Mouse (Mus musculus) adrenal gland, adult (tissue): Measurements from ENCODE around the gene Pitpnm2.
"Not testable (repeated sequence)": the region's sequence is repeated elsewhere in the genome, so short reads cannot be mapped to it uniquely, and the experiment has no call there.

ENCODE experiments used
- DNase-seq, 2 experiments: peaks; one replicate each; pipeline ENCODE4 v3.0.0; 2022 to 2023; ENCODE audit warnings: low spot score in 1 of 2; ENCODE audit not compliant: inconsistent age in 2 of 2

The Pitpnm2 gene

DNA sequence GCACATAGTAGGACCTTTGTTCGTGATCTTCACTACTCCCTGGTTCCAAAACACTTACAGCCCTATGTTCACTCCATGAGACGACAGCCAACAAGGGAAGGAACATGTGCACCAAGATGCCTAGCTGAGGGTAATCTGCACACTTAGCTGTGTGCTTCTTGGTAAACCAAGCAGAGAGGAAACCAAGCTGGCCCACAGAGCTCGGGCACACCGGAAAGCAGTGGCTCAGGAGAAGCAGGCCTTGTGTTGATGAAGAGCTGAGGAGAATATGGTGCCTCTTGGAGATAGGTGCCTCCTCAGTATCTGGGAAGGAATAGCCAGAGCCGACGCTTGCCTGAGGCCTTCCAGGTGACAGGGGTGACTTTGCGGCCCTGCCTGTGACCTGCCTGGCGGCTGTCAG lies 26.0 kb downstream of the Pitpnm2 start:
- DNase-seq, result no peak

DNA sequence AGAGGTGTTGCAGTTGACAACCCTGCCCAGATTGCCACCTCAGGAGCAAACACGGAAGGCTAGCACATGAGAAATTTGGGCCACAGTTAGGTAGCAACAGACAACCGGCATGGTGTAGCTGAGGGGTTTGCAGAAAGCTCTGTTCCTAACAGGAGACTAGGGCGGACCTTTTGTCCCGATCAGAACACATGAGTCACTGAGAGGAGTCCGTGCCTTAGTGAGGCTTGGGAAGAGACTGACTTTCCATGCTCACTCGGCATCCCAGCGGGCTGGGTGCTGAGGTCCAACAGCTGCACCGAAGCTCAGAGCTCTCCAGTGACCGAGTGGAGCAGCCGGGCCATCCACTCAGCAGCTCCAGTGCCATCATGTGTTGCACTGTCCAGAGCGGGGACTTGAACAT lies 26.9 kb downstream of the Pitpnm2 start:
- DNase-seq, result peak; percentile 58 to 77

DNA sequence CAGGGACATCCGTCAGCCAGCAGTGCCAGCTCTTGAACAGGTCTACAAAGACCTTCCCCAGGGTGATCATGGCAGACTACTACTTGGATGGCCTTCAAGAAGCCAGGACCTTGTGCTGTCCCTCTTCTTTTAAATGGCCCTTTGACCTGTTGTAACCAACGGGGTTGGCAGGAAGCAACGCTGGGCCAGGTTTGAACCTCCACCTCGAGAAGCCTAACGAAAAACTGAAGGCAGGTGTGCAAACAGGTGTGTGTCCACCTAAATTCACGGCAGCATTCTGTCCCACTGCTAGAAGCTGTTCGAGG lies 27.9 kb downstream of the Pitpnm2 start:
- peak in 1 of 2 experiments; percentile 97 for DNase-seq

DNA sequence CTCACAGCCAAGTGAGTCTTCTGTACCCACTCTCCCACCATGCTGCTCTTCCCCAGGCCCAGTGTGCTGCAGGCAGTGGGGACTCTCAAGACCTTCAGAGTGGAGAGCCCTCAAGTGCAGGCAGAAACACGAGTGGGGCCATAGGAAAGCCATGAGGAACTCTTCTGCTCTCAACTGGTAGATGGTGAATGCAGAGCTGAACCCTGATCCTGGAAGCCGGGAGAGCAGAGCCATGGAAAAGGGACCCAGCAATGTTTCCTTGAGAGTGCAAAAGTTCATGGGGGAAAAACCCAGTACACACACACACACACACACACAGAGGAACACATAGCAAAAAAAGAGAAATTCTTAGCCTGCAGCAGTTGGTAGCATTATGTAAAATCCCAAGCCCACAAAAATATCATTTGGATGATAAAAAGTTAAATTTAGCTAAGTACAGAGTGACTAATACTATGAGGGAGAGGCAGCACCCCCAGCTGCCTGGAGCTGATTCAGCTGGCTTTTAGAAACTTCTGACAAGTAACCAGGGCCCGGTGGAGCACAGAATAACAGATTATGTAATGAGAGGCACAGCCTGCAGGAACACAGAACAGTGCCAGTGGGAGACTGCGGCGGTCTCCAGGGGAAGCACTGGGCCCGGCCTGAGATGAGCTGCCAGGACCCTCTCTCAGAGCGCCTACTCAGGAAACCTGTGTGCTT lies 28.4 kb downstream of the Pitpnm2 start:
- DNase-seq, result peak in 1 of 2 experiments; percentile 91

DNA sequence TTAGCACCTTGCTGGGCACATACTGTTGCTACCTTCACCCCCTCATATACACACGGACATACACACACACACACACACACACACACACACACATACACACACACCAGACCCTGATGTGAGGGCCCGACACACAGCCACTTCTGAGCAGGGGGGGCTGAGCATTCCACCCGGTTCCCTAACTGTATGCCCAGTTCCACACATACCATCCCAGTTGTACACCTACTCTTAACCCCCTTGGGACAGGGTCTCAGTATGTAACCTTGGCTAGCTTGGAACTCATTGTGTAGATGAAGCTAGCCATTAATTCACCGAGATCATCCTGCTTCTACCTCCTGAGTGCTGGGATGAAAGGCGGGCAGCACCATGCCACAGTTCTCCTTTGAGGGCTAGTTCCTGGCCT lies 29.0 kb downstream of the Pitpnm2 start:
- DNase-seq, result peak in 1 of 2 experiments; percentile 18

DNA sequence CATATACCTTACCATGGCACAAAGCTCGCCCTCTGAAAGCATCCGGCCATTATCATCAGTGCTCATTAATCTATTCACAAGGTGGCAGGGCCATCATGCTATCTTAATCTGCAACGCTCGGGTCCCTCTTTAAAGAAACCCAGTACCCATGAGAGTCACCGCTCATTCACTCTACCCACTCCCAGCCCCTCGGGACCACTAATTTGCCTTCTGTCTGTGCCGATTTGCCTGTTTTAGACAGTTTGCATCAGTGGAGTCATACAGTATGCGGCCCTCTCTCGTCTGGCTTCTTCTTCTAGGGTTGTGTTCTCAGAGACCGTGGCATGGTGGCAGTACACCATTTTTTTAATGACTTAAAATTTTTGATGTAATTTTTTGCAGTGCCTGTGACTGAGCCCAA lies 30.1 kb downstream of the Pitpnm2 start:
- DNase-seq, result no peak

DNA sequence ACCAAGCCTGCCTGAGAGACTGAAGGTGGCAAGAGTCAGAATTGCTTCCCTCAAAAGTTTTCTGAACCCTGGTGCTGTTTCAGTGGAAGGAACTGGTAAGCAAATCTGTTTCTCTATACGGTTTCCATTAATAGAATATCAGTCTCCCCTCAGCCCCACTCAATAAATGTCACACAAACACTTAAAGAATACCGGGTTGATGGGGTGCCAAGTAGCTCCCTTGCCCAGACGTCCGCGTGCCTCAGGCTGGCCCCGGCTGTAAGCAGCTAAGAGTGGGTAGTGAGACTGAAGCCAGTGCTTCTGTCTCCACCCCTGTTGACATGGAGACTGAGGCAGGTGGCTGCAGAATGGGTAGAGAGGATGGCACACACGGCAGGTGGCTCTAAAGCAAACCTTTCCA lies 30.6 kb downstream of the Pitpnm2 start:
- no peak for DNase-seq

DNA sequence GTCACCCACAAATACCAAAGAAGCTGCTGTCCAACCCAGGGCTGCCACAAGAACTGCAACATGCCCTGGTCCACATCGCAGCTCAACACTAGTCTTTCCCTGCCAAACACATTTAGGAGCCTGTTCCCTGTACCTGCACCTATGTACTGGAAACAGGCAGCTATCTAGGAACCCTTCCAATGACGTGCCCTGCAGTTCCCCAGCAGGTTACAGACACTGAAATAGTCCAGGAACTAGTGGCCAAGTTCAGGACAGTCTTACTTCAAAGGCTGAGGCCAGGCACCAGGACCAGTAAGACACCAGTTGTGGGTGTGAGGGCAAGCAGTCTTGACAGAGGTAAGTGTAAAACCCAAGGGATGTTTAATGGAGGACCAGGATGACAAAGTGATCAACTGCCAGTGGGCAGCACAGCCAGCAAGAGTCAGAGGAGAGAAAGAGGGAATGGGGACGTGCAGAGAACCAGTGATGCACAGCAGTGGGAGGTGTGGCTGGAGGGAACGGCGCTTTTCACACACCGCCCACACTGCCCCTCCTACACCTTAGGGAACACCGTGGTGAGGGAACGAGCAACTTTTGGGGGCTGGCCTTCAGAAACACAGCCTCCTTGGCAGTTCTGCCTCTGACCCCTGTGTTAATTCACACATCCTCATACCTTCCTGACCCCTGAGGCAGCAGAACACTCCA lies 31.9 kb downstream of the Pitpnm2 start:
- peak in 1 of 2 experiments; percentile 14 for DNase-seq

DNA sequence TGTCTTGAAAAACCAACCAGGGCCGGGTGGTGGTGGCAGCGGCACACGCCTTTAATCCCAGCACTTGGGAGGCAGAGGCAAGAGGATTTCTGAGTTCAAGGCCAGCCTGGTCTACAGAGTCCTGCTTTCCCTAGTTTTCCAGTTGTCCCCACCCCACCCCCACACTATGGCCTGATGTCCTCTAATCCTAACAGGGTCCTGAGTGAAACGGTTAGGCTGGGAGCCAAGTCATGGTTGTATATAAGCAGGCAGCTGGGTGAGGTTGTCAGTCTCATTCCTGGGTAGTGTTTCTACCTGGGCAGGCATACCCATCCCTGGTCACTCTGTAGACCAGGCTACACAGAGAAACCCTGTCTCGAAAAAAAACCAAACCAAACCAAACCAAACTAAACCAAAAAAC lies 32.5 kb downstream of the Pitpnm2 start:
- DNase-seq, result not testable (repeated sequence)

DNA sequence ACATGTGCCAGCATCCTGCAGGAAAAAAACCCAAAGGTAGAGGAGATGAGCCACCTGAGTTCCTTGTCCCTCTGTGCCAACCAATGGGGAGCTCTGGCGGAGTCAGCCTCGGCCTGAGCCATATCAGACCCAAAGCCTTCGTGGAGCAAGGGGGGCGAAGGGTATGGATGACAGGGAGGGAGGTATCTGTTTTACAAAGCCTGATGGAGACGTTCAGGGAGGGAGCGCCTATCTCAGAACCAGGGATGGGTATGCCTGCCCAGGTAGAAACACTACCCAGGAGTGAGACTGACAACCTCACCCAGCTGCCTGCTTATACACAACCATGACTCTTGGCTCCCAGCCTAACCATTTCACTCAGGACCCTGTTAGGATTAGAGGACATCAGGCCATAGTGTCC lies 33.2 kb downstream of the Pitpnm2 start:
- DNase-seq, result no peak

DNA sequence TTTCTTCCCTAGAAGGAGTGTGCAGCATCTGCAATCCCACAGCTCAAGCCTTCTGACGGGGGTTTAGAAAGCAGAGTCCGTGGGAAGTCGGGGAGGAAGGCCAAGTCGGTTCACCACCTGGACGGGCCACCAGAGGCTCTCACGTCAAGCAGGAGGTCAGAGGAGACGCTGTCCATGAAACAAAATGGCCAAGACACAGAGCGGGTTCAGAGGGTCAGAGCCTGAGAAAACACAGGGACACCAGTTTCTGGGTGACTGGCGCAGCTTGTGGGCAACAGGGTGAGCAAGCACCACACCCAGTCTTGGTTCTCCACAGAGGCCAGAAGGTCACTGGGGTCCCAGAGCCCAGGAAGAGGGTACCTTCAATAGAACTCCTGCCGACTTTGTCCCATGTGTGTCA lies 33.9 kb downstream of the Pitpnm2 start:
- DNase-seq, result no peak

DNA sequence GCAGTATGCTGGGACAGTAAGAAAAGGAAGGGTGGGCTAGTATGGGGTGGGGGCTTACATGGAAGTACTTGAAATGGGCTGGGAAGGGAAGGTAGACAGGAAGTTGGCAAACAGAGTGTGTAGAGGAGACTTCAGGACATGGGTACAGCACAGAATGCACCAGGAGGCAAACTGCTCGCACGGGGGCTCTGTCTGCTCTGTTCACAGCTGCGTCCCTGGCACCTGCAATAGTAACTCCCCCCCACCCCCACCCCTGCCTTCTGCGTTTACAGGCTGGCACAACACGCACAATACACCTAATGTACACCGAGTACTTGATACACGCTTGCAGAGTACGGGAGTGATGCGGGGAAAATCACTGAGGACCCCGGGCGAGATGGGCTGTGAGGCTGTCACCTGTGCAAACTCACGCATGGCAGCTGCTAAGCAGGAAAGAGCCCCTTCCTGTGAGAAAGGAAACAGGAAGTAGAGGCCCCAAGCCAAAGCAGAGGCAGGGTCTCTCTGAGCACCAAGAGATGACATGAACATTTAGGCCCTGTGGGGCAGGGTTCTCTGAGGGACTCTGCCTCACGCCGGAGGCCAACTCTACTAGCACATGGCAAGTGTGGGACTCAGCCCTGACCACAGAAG lies 34.9 kb downstream of the Pitpnm2 start:
- peak; percentile 15 to 35 for DNase-seq

DNA sequence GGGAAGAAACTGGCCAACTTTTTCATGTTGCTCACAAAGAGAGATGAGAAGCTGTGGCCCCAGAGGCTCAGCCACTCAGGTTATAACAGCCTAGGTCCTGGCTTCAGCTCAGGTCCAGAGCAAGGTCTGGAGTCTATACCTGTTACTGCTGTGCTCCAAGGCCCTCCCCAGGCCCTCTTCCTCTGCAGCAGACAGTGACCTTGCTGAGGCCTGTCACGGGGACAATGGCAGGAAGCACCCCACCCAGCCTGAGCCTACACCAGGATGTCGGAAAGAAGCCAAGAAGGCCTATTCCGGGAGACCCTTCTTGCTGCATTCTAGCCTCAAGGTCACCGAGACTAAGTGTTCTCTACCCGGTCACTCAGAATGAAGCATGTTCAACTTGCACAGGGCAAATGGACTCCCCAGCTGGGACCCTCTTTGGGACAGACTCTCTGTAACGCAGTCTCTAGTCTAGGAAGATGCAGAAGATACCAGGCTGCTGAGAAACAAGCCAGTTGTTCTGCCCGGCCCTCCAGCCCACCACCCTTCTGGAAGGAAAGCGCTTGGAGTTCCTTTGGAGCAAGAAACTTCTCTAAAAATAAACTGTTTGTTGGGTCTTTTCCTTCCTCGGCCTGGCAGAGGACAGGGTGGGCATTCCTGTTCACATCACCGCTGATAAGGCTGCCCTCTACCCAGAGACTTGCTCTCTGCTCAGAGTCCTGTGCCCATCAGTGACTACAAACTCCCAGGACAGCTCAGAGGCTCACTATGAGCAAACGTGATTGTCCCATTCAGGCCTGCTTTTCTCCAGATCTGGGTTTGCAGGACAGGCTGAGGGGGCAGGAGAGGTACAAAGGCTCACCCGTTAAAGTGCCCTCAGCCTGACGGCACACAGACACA lies 35.7 kb downstream of the Pitpnm2 start:
- DNase-seq, result peak; percentile 80 to 86

DNA sequence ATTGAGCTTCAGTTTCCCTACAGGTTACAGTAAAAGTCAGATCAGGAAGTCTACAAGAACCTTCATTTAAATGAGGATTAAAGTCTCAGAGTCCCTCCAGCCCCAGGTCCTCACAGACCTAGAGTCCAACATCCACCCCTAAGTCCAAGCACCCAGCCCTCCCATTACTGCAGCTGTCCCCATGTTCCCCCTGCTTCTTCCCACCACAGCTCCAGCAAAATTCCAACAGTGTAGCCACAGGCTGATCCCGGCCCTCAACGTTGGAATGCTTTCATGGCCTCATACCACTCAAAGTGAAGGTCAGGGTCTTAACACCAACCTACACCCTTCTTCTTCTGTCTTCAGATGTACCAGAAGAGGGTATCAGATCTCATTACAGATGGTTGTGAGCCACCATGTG lies 37.9 kb downstream of the Pitpnm2 start:
- DNase-seq, result no peak

DNA sequence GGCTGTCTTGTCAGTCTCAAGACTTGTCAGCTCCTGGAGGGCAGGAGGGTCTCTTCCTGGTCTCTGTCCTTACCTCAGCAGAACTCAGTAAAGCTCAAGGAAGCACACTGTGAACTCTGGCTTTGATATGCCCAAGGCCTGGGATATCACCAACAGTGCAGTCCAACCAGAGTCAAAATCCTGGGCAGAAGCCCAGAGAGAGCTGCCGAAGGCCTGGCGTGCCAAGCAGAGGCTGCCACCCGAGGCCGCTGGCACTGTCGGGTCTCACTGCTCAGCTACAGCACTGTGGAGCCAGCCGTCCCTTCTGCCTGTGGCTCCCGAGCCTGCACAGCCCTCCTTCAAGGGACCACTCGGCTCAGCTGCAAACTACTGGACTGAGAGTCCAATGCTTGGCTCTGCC lies 38.3 kb downstream of the Pitpnm2 start:
- DNase-seq, result peak; percentile 87 to 93

DNA sequence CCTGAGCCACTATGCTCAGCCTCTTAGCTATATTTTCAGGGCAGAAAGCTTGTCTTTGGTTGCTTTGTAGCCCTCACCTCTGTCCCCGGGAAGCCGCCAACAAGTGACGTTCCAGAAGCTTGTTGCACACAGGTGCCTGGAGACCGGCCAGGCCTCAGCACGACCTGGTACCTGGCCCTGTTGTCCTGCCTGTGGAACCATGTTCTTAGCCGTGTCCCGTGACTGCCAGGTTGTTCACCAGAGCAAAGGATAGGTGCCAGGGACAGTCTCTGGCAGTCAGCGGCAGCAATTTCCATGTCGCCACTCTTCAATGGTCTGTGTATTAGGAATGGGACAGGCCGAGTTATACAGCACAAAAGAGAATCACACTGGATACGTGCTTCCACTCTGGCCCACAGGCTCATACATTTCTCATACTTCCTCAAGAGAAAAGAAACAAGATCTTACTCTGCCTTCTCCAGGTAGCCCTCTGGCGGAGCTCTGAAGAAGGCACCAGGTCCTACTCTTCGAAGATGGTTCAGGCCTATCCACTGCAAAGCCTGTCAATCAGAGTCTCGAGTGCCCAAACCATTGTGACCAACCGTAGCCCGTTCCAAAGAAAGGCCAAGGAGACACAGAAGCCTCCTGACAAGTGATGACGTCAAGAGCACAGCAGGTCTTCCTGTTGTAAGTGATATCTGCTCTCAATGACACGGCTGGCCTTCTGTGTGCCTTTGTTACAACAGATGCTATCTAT lies 39.1 kb downstream of the Pitpnm2 start:
- peak; percentile 75 to 85 for DNase-seq

DNA sequence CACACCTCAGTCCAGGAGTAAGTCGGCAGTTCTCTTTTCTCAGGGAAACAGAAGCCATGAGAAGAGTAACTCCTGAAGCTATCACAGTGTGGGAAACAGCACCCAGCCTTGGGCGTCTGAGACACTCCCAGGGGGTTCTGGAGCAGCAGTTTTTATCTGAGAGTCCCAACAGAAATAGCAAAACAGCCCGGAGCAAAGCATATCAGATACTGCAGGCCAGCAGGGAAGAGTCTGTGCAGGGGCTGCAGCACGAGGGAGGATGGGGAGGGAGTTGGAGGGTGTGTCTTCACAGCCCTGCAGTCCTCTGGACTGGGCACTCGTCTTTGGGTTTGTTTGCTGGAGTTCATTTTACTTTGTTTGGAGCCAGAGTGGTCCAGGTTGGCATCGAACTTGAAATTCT lies 39.7 kb downstream of the Pitpnm2 start:
- DNase-seq, result peak in 1 of 2 experiments; percentile 11

DNA sequence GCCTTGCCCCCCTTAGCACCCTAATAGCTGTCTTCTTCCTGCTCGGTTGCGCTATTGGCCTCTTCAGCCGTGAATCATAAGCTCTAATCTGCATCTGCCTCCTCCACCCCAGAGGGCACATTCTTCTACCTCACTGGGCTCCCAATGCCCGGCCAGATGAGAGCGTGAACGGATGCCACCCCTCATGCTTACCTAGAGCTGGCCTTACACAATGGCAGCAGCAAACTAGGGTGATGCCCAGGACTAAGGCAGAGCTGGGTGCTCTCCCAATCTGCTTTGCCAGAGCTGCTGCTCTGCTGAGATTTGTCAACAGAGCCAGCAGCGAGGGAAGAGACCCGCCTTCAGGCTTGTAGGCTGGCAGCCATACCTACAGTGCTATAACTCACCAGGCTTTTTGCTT lies 41.5 kb downstream of the Pitpnm2 start:
- peak; percentile 15 to 55 for DNase-seq

DNA sequence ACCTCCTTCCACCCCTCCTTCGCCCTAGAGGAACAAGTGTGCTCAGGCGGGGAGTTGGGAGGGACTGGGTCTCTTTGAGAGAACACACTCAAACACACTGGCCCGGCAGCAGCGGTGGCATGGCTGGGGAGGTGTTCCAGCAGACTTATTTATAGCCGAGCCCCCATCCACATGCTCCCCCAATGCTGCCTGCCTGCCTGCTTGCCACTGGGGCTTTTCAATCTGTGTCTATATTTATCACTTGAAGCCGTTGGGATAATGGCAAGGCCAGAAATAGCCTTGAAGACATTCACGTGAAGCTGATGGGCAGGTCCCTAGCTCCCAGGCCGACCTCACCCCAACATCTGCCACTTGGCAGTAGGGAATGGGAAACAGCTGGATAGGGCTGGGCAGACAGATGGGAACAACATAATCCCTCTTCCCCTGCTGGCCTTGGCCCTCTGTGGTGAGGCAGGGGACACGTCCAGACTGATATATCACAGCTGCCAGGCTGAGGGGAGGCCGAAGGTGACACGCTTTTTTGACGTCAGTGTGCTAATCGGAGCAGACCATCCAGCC lies 43.0 kb downstream of the Pitpnm2 start:
- peak; percentile 74 to 78 for DNase-seq

DNA sequence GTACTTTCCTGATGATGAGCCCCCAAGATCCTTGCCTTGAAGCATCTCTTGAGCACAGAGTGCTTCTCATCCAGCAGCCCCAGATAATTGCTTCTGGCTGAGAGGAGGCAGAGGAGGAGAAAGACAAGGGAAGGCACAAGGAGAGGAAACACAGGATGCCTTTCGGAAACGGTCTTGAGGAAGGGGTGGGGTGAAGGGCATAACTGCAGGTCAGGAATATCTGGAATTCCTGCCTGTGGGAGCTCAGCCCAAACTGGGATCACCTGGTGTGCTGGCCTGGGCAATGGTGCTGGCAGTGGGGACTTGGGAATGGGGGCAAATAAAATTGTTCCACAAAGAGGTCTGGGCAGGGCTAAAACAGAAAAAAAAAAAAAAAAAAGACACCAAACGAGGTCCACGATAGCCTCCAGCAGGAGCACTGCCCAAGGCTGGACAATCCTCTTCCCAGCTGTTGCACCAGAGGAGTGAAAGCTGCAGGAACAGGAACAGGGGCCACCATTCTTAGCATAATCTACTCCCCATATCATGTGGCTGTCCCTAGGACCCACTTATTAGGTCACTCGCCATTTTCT lies 43.7 kb downstream of the Pitpnm2 start:
- no peak for DNase-seq
